Mouse (Mus musculus): ENCODE data around the gene Smg8. TPM values are rescaled to one million over a fixed set of nuclear protein-coding genes. Genes with fewer than 3 reads are reported as not detected.

The Smg8 gene
- 11.2 and 12.9 TPM in 2 replicates for polyA plus RNA-seq (2012; ENCODE audit: insufficient read depth, insufficient read length, missing spikeins)

DNA sequence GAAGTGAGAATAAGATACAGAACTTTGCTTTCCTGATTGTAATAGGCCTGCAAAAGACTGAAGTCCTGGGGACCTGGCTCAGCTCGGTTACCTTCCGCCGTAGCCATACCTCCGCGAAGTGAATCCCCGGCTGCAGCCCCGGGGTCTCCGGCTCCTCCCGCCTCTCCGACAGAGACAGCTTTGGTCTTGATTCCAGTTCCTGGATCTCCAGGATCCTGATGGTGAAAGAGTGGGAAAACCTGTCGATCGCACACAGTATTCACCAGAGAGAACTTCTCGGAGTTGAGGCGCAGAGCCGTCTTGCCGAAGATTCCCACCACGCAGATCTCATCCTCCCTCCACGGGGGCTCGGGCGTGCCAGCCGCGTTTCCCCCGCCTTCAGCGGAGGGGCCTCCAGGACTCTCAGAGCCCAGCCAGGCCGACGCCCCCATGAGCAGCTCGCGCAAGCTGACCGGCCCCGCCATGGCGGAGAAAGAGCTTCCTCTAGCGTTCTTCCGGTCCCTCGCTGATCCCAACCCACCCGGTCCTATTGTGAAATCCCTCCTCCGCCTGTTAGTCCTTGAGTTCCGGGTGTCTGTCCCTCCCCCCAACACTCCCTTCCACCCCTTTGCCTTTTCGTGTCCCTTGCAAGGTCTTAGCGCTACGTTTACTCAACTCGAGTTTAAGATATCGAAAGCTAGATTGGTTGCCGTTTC lies at the start of gene Smg8:
Gene Smg8, minus strand, starts transcription at position 485 of the 695 bp plus-strand sequence.
- TF ChIP-seq CTCF (IDR thresholded peaks at IDR 0.05; ENCODE audit: low read depth, low read length) (no peak), POLR2A (IDR thresholded peaks at IDR 0.05; ENCODE audit: borderline replicate concordance, low read depth, low read length) (0 out of 2 replicates have a peak, but pooled peaks have one; percentile 52)
- Histone ChIP-seq H3K27ac (ENCODE audit: insufficient read depth, low read depth, low read length) (peak within 1 kb of the TSS; percentile 41), H3K4me1 (ENCODE audit: control insufficient read depth, insufficient read depth, low read length) (peaks cover 15% of the 10 kb centered on the region), H3K4me3 (ENCODE audit: insufficient read depth, low read length) (peak within 1 kb of the TSS; percentile 78)

GRCm38 (mm10) chr11:87136233-87136632 lies 49.7 kb upstream of the Smg8 start:
- no peak overlapping the region for H3K27ac ChIP-seq (ENCODE audit: insufficient read depth, low read depth, low read length)
- TF ChIP-seq CTCF (IDR thresholded peaks at IDR 0.05; ENCODE audit: low read depth, low read length) = no peak
- no peak for TF ChIP-seq POLR2A (IDR thresholded peaks at IDR 0.05; ENCODE audit: borderline replicate concordance, low read depth, low read length)
- H3K4me3 ChIP-seq (ENCODE audit: insufficient read depth, low read length) = no peak overlapping the region
- peaks cover 2% of the 10 kb centered on the region; the same call in 1 of the 2 replicates for H3K4me1 ChIP-seq (ENCODE audit: control insufficient read depth, insufficient read depth, low read length)

- TF ChIP-seq CTCF (IDR thresholded peaks at IDR 0.05; ENCODE audit: low read depth, low read length) (no peak), POLR2A (IDR thresholded peaks at IDR 0.05; ENCODE audit: borderline replicate concordance, low read depth, low read length) (no peak)
- H3K4me3 ChIP-seq (ENCODE audit: insufficient read depth, low read length) = peak within 1 kb of the TSS; percentile 97
- peaks cover 10% of the 10 kb centered on the region; the same call in 1 of the 2 replicates for H3K4me1 ChIP-seq (ENCODE audit: control insufficient read depth, insufficient read depth, low read length)
- H3K27ac ChIP-seq (ENCODE audit: insufficient read depth, low read depth, low read length) = peak within 1 kb of the TSS; percentile 72
Observed at GRCm38 (mm10) chr11:87126824-87127816, 40.5 kb upstream of the Smg8 start, which contains the start of gene Trim37. Gene Trim37 (plus strand): TSS chr11:87127077.

GRCm38 (mm10) chr11:87126281-87126823 lies 39.8 kb upstream of the Smg8 start:
- Histone ChIP-seq H3K27ac (ENCODE audit: insufficient read depth, low read depth, low read length) (peak overlapping the region; percentile 28), H3K4me3 (ENCODE audit: insufficient read depth, low read length) (peak overlapping the region; percentile 53), H3K4me1 (ENCODE audit: control insufficient read depth, insufficient read depth, low read length) (peaks cover 10% of the 10 kb centered on the region; the same call in 1 of the 2 replicates)
- TF ChIP-seq CTCF (IDR thresholded peaks at IDR 0.05; ENCODE audit: low read depth, low read length) (no peak), POLR2A (IDR thresholded peaks at IDR 0.05; ENCODE audit: borderline replicate concordance, low read depth, low read length) (no peak)

DNA sequence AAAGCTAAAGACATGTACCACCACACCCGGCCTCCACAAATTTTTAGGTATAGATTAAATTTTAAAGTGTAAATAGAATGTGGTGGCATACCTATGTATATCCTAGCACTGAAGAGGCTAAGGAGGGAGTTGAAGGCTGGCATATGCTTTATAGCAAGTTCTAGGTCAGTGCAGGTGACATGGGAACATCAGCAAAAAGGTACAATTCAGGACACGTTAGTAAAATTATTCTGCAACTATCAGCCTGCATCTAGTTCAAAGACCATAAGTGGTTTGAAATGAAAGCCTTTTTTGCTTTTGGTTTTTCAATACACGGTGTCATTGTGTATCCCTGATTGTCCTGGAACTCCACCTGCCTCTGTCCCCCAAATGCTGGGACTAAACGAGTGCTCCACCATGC lies 39.0 kb upstream of the Smg8 start:
- H3K4me1 ChIP-seq (ENCODE audit: control insufficient read depth, insufficient read depth, low read length) = peaks cover 10% of the 10 kb centered on the region; the same call in 1 of the 2 replicates
- H3K4me3 ChIP-seq (ENCODE audit: insufficient read depth, low read length) = no peak overlapping the region
- no peak for TF ChIP-seq POLR2A (IDR thresholded peaks at IDR 0.05; ENCODE audit: borderline replicate concordance, low read depth, low read length)
- TF ChIP-seq CTCF (IDR thresholded peaks at IDR 0.05; ENCODE audit: low read depth, low read length) = no peak
- H3K27ac ChIP-seq (ENCODE audit: insufficient read depth, low read depth, low read length) = no peak overlapping the region

DNA sequence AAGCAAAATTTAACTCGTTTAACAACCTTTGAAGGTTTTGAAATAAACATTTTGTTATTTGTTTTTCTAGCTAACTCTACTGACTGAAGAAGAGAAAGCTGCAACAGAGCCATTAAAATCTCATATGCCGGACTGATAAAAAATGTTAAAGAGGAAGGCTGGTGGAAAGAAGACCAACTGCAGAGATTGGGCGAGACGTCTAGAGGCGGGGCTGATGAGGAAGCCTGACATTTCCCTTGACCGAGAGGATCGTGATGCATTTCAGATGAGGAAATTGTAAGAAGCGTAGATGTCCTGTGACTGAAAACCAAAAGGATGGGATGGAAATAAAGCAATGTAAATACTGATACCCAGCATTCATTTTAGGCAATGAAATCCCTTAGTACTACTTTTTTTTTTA lies 35.3 kb upstream of the Smg8 start:
- no peak overlapping the region for H3K4me3 ChIP-seq (ENCODE audit: insufficient read depth, low read length)
- H3K27ac ChIP-seq (ENCODE audit: insufficient read depth, low read depth, low read length) = no peak overlapping the region
- TF ChIP-seq CTCF (IDR thresholded peaks at IDR 0.05; ENCODE audit: low read depth, low read length) (no peak), POLR2A (IDR thresholded peaks at IDR 0.05; ENCODE audit: borderline replicate concordance, low read depth, low read length) (no peak)
- H3K4me1 ChIP-seq (ENCODE audit: control insufficient read depth, insufficient read depth, low read length) = peaks cover 3% of the 10 kb centered on the region; the same call in 1 of the 2 replicates

- Histone ChIP-seq H3K4me3 (ENCODE audit: insufficient read depth, low read length) (peak overlapping the region; percentile 70), H3K4me1 (ENCODE audit: control insufficient read depth, insufficient read depth, low read length) (peaks cover 2% of the 10 kb centered on the region), H3K27ac (ENCODE audit: insufficient read depth, low read depth, low read length) (peak overlapping the region; percentile 69)
- no peak for TF ChIP-seq POLR2A (IDR thresholded peaks at IDR 0.05; ENCODE audit: borderline replicate concordance, low read depth, low read length)
- TF ChIP-seq CTCF (IDR thresholded peaks at IDR 0.05; ENCODE audit: low read depth, low read length) = no peak
Observed at GRCm38 (mm10) chr11:87110172-87110909, 23.8 kb upstream of the Smg8 start.

DNA sequence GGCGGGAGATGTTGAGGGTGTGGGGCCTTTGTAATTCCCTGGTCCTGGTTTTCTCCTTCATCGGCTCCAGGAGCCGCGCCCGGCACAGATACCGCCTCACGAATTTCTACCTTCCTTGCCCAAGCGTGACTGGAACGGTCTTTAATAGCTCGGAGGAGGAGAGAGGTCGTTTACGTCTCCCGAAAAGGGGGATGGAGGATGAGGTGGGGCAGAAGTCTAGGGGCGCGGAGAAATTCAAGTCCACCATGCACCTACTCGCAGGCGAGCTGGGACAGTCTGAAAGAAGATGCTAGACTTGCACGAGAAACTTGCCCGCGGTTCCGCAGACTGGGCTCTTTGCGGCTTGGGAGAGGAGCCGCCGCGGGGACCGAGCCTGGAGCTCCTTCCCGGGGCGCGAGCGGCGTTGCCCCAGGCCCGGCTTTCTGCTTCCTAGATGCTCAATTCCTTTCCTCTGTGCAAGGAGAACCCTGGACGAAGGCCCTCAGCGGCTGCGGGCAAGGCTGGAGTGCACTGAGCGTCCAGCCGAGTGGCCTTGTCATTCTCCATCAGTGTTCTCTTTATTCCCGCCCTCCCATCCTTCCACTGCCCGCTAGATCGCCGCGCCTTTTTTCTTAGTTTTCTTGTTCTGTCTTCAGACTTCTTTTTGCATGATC lies 23.1 kb upstream of the Smg8 start:
- peaks cover 2% of the 10 kb centered on the region for H3K4me1 ChIP-seq (ENCODE audit: control insufficient read depth, insufficient read depth, low read length)
- peak overlapping the region; percentile 70 for H3K4me3 ChIP-seq (ENCODE audit: insufficient read depth, low read length)
- TF ChIP-seq POLR2A (IDR thresholded peaks at IDR 0.05; ENCODE audit: borderline replicate concordance, low read depth, low read length) (no peak), CTCF (IDR thresholded peaks at IDR 0.05; ENCODE audit: low read depth, low read length) (no peak)
- H3K27ac ChIP-seq (ENCODE audit: insufficient read depth, low read depth, low read length) = peak overlapping the region; percentile 69
